Mouse (Mus musculus) CD4-positive, CD25-positive, alpha-beta regulatory T cell, adult 9 weeks (primary cell): Measurements from ENCODE around the gene Yipf1. TPM values are rescaled to one million over a fixed set of nuclear protein-coding genes. Genes with fewer than 3 reads are reported as not detected.

ENCODE experiments used
- polyA plus RNA-seq: library from polyadenylated mRNA; unstranded; fragments of 100-300 nt; shearing (Covaris generic); gene quantifications from one replicate; pipeline ENCODE4 v1.2.1, GENCODE M21; 2017

Yipf1 gene
- 118 TPM for polyA plus RNA-seq

GRCm38 (mm10) chr4:107313690-107314478 is at the start of gene Yipf1:
TSS of gene Yipf1 (plus strand) at chr4:107314363.

GRCm38 (mm10) chr4:107306966-107307365 is 7.2 kb upstream of the Yipf1 start, which contains the start of gene Dio1:
TSS of gene Dio1 (minus strand) at chr4:107307169.

DNA sequence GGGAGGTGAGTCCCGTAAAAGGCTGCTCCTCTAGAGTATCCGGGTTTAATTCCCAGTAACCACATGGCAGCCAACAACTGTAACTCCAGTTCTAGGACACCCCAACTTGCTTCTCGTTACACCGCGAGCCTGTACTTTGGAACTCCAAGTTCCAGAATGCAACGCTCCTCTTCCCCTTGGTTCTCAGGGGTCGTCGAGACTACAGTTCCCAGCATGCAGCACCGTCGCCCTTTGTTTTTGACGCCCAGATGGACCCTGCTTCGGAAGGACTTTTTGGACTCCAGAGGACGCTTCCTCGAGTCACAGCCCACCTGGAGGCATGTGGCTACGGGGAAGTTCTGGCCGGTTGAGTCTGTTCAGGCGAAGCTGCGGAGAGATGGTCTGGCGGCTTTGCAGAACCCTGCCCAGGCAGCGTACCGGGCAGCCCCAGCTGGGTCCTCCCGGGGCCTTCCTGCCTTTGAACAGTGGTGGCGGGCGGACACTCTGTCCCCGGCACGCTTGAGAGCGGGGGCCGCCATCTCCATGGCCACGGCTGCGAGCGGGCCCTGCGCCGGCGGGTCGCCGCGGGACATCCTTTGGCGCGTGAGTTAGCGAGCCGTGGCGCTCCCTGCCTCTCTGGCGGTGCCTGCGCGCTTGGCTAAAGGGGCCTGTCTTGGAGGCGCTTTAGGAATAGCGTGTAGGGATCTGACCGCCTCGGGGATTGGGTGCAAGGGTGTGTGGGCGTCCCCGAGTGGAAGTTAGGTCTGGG is 53.6 kb downstream of the Yipf1 start, which contains the start of gene Ndc1:
Ndc1 (plus strand) TSS at position 218 of the 748 bp plus-strand sequence.

Other genes starting within 250 kb of the Yipf1 start
- 78.4 TPM for gene Mrpl37, start 247.5 kb upstream of the Yipf1 start, polyA plus RNA-seq
- gene Cyb5rl, start 247.4 kb upstream of the Yipf1 start, polyA plus RNA-seq: 11.6 TPM
- gene Cdcp2, start 217.5 kb upstream of the Yipf1 start, polyA plus RNA-seq: not detected
- gene Tmem59, start 136.0 kb upstream of the Yipf1 start, polyA plus RNA-seq: 458 TPM
- gene Tceanc2, start 135.2 kb upstream of the Yipf1 start, polyA plus RNA-seq: 22.7 TPM
- gene Ldlrad1, start 105.2 kb upstream of the Yipf1 start, polyA plus RNA-seq: not detected
- 38.1 TPM for gene Lrrc42, start 60.8 kb upstream of the Yipf1 start, polyA plus RNA-seq
- 26.8 TPM for gene Hspb11, start 60.8 kb upstream of the Yipf1 start, polyA plus RNA-seq
- gene Dio1, start 7.2 kb upstream of the Yipf1 start, polyA plus RNA-seq: not detected
- 7.0 TPM for gene Ndc1, start 53.4 kb downstream of the Yipf1 start, polyA plus RNA-seq
- gene Glis1, start 120.2 kb downstream of the Yipf1 start, polyA plus RNA-seq: not detected